In genomic region chr1:191541014-191541413, GRCm38 (mm10) we compare ENCODE assay signal across 16 mouse cellular contexts. TPM values are rescaled to one million over a fixed set of nuclear protein-coding genes. Genes with fewer than 3 reads are reported as not detected.
DNase-seq lines count a peak whose midpoint lies in the region; ATAC-seq lines count a peak whose summit lies in the region.
"Had no signal": no experiment of that assay in that cellular context is flagged by ENCODE, and none has a peak within 500 bp of the region (broad histone marks: within the 10 kb centered on the region; RNA-seq: fewer than 3 reads in every experiment).

No protein-coding gene starts in this region.

- no peaks in the 10 kb centered on the region for H3K4me1 ChIP-seq in liver, embryonic 12.5 days
- H3K4me1 ChIP-seq in midbrain, embryonic 16.5 days (ENCODE audit: control insufficient read depth, insufficient read depth, low read length): no peaks in the 10 kb centered on the region

- H3K4me3 ChIP-seq in liver, embryonic 12.5 days: no peak overlapping the region
- H3K4me3 ChIP-seq in midbrain, embryonic 16.5 days (ENCODE audit: low read depth, low read length): no peak overlapping the region
- H3K4me3 ChIP-seq: forebrain, embryonic 10.5 days had no signal

- intact Hi-C loops in left cerebral cortex, postnatal 10 days (cut with DNase I): no loop called here

- no peaks in the 10 kb centered on the region for H3K9me3 ChIP-seq in liver, embryonic 12.5 days (replicated peaks)
- no peaks in the 10 kb centered on the region for H3K9me3 ChIP-seq in midbrain, embryonic 16.5 days (replicated peaks; ENCODE audit: control insufficient read depth, low read length, poor library complexity, severe bottlenecking)
- H3K9me3 ChIP-seq: forebrain, embryonic 10.5 days had no signal

- no peak overlapping the region for H3K4me2 ChIP-seq in liver, embryonic 12.5 days
- no peak overlapping the region for H3K4me2 ChIP-seq in midbrain, embryonic 16.5 days (ENCODE audit: low read length)

- no peak for ATAC-seq in liver, embryonic 12.5 days
- no peak for ATAC-seq in midbrain, embryonic 16.5 days
- ATAC-seq: hindbrain, postnatal 0 days had no signal

- DNase-seq in right cerebral cortex, adult 18-20 months: peak; percentile 83
- DNase-seq in right cerebral cortex, postnatal 4 days: no peak
- DNase-seq in frontal cortex, postnatal 36 days (ENCODE audit: low spot score in 2 of 2): peak; percentile 60 to 85
- peak; percentile 29 to 59 for DNase-seq in left cerebral cortex, postnatal 10 days (ENCODE audit: extremely low spot score in 1 of 2, low spot score in 2 of 2)
- DNase-seq in right cerebral cortex, postnatal 36 days (ENCODE audit: low spot score in 2 of 2): peak; percentile 54 to 72
- DNase-seq in thymus, postnatal 0 days (ENCODE audit: low spot score): no peak
- DNase-seq: cerebellum, adult 9-11 months; kidney, adult 11 months; kidney, postnatal 36 days; lung, postnatal 10 days; thymus, postnatal 4 days had no signal

- no peak overlapping the region for H3K27ac ChIP-seq in liver, embryonic 12.5 days
- no peak overlapping the region for H3K27ac ChIP-seq in midbrain, embryonic 16.5 days (ENCODE audit: low read length)
- H3K27ac ChIP-seq: forebrain, embryonic 10.5 days; hindbrain, postnatal 0 days; stomach, postnatal 0 days had no signal

- H3K9ac ChIP-seq in liver, embryonic 12.5 days: no peak overlapping the region
- H3K9ac ChIP-seq in midbrain, embryonic 16.5 days (ENCODE audit: low read depth, low read length): no peak overlapping the region

- H3K36me3 ChIP-seq in liver, embryonic 12.5 days: peaks cover 96% of the 10 kb centered on the region
- no peaks in the 10 kb centered on the region for H3K36me3 ChIP-seq in midbrain, embryonic 16.5 days (ENCODE audit: control insufficient read depth, insufficient read depth, low read length)

- WGBS in liver, embryonic 12.5 days (ENCODE audit: insufficient replicate concordance): 89% methylated on average over 9 of the region's 9 CpGs
- 97% methylated on average over 9 of the region's 9 CpGs for WGBS in midbrain, embryonic 16.5 days

- H3K27me3 ChIP-seq in liver, embryonic 12.5 days (replicated peaks): no peaks in the 10 kb centered on the region
- H3K27me3 ChIP-seq in midbrain, embryonic 16.5 days (ENCODE audit: control insufficient read depth, insufficient read depth, low read depth, low read length): no peaks in the 10 kb centered on the region

RNA-seq across cellular contexts. Expression of gene Dtl, which starts 34.3 kb away (rescaled TPM):
- 1 to 10 TPM; 4.3 to 4.7 TPM for total RNA-seq in left cerebral cortex, postnatal 10 days (2021)
- polyA plus RNA-seq in thymus, postnatal 0 days (2015; fragmentation: Nextera tagmentation; extraction: Ambion mirVana): 36.8 and 38.8 TPM in 2 replicates
- polyA plus RNA-seq in liver, embryonic 12.5 days (2016; fragmentation: Nextera tagmentation; extraction: Ambion mirVana): 59.6 and 60.2 TPM in 2 replicates
- polyA plus RNA-seq in midbrain, embryonic 16.5 days (2015; fragmentation: Nextera tagmentation; extraction: Ambion mirVana): 3.4 and 5.9 TPM in 2 replicates

RNA-seq across cellular contexts. Expression of gene Ints7, which starts 34.4 kb away (rescaled TPM):
- 10 to 100 TPM; 33.1 to 35.2 TPM for total RNA-seq in left cerebral cortex, postnatal 10 days (2021)
- polyA plus RNA-seq in thymus, postnatal 0 days (2015; fragmentation: Nextera tagmentation; extraction: Ambion mirVana): 43.6 and 45.2 TPM in 2 replicates
- polyA plus RNA-seq in liver, embryonic 12.5 days (2016; fragmentation: Nextera tagmentation; extraction: Ambion mirVana): 39.5 and 41.3 TPM in 2 replicates
- 34.7 and 35.2 TPM in 2 replicates for polyA plus RNA-seq in midbrain, embryonic 16.5 days (2015; fragmentation: Nextera tagmentation; extraction: Ambion mirVana)

Comparison
In these comparisons a context has a peak if more than half of its experiments do, and no peak if none do; other contexts are left out.
1. DNase-seq: peak in right cerebral cortex, adult 18-20 months (single experiment), frontal cortex, postnatal 36 days (2 of 2), left cerebral cortex, postnatal 10 days (2 of 2) and right cerebral cortex, postnatal 36 days (2 of 2); none in right cerebral cortex, postnatal 4 days (single experiment) and thymus, postnatal 0 days (single experiment).